Mouse (Mus musculus): Measurements from ENCODE around the gene Usp34.
"Not testable (repeated sequence)": the region's sequence is repeated elsewhere in the genome, so short reads cannot be mapped to it uniquely, and the experiment has no call there.

Usp34 gene

GRCm38 (mm10) chr11:23306764-23307565 lies at the start of gene Usp34:
TSS of gene Usp34 (plus strand) at chr11:23306895.
- DNase-seq = peak; percentile 79

GRCm38 (mm10) chr11:23259073-23259472 lies 47.6 kb upstream of the Usp34 start:
- no peak for DNase-seq

- no peak for DNase-seq
These were observed 47.2 kb upstream of the Usp34 start for GRCm38 (mm10) chr11:23259481-23259880.

- DNase-seq = no peak
These were observed 46.5 kb upstream of the Usp34 start for GRCm38 (mm10) chr11:23260186-23260585.

- no peak for DNase-seq
These were observed 45.2 kb upstream of the Usp34 start for GRCm38 (mm10) chr11:23261490-23261889.

- no peak for DNase-seq
These were observed 41.7 kb upstream of the Usp34 start for GRCm38 (mm10) chr11:23264949-23265348.

GRCm38 (mm10) chr11:23271770-23272724 lies 34.6 kb upstream of the Usp34 start:
- no peak for DNase-seq

- DNase-seq = no peak
These were observed 30.9 kb upstream of the Usp34 start for GRCm38 (mm10) chr11:23275780-23276179.

GRCm38 (mm10) chr11:23284469-23284868 lies 22.2 kb upstream of the Usp34 start:
- no peak for DNase-seq

GRCm38 (mm10) chr11:23288866-23289265 lies 17.8 kb upstream of the Usp34 start:
- not testable (repeated sequence) for DNase-seq

GRCm38 (mm10) chr11:23297379-23297778 lies 9.3 kb upstream of the Usp34 start:
- no peak for DNase-seq

- DNase-seq = no peak
These were observed 8.4 kb upstream of the Usp34 start for GRCm38 (mm10) chr11:23298301-23298700.

GRCm38 (mm10) chr11:23299910-23300309 lies 6.8 kb upstream of the Usp34 start:
- no peak for DNase-seq

GRCm38 (mm10) chr11:23303126-23303525 lies 3.6 kb upstream of the Usp34 start:
- no peak for DNase-seq

- not testable (repeated sequence) for DNase-seq
These were observed 1.5 kb upstream of the Usp34 start for GRCm38 (mm10) chr11:23305101-23305672.

- peak; percentile 93 for DNase-seq
These were observed 754 bp upstream of the Usp34 start for GRCm38 (mm10) chr11:23305673-23306608.

- DNase-seq = no peak
These were observed 848 bp downstream of the Usp34 start for GRCm38 (mm10) chr11:23307566-23307920.

GRCm38 (mm10) chr11:23313496-23313895 lies 6.8 kb downstream of the Usp34 start:
- no peak for DNase-seq

- no peak for DNase-seq
These were observed 22.7 kb downstream of the Usp34 start for GRCm38 (mm10) chr11:23329413-23329812.

GRCm38 (mm10) chr11:23332136-23332535 lies 25.4 kb downstream of the Usp34 start:
- no peak for DNase-seq

- no peak for DNase-seq
These were observed 28.5 kb downstream of the Usp34 start for GRCm38 (mm10) chr11:23335160-23335559.

- DNase-seq = not testable (repeated sequence)
These were observed 50.5 kb downstream of the Usp34 start for GRCm38 (mm10) chr11:23357226-23357625.
